Mouse (Mus musculus): ENCODE measurements around the gene Tbc1d1. TPM values are rescaled to one million over a fixed set of nuclear protein-coding genes. Genes with fewer than 3 reads are reported as not detected.

Tbc1d1 gene
- total and polyA plus RNA-seq, 3 experiments, result 26.0 to 38.6 (median 31.9) TPM

DNA sequence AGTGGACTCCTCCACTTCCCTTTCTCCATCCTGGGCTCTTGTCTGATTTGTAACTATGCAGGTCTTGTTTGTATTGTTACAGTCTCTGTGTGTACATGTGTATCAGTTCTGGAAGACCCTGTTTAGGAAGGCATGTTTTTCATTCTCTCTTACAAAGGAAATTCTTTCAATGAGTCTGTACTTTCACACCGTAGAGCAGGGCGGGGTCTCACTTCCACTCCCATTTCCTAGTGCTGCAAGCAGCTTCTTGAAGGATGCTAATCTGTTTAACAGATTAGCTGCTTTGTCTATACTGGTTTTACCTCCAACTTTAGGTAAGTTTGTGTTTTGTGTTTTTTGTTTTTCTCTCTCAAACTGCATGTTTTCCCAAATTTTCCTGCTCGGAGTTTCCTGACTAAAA lies 230.9 kb downstream of the Tbc1d1 start:
- no peak for DNase-seq (ENCODE audit: extremely low read depth)
- H3K79me2 ChIP-seq (replicated peaks; ENCODE audit: control insufficient read depth, extremely low read depth, insufficient read depth, poor library complexity, severe bottlenecking), result no peaks in the 10 kb centered on the region
- H3K27me3 ChIP-seq (replicated peaks), result no peaks in the 10 kb centered on the region
- H3K4me1 ChIP-seq (ENCODE audit: control insufficient read depth in 1 of 2, insufficient read depth in 2 of 2), result peaks cover 0 to 32% of the 10 kb centered on the region in 2 experiments; a peak in 3 of 4 replicates
- H3K9ac ChIP-seq (ENCODE audit: insufficient read depth, low read depth), result no peak overlapping the region
- dilution Hi-C loops (cut with MboI; ENCODE audit: extremely low pct_ligation_motif_present, extremely low pct_unique_long_range_greater_than_20kb, low sequenced_read_pairs), result no loop called here
- no peaks in the 10 kb centered on the region for H3K9me3 ChIP-seq (replicated peaks; ENCODE audit: low read length)
- H3K4me3 ChIP-seq (replicated peaks in 1 of 3; ENCODE audit: low read depth in 2 of 3, low read length in 2 of 3, poor library complexity in 1 of 3), result no peak overlapping the region
- no peak overlapping the region for H3K4me2 ChIP-seq (ENCODE audit: insufficient read depth, low read depth, poor library complexity, severe bottlenecking)
- in situ Hi-C loops (cut with MboI; ENCODE audit: low pct_ligation_motif_present, low pct_unique_long_range_greater_than_20kb, low sequenced_read_pairs), result loop anchor here (5.0 to 10.0 kb wide), 2 partner anchors 108 to 425 kb away; no protein-coding TSS in a partner anchor
- H3K36me3 ChIP-seq (replicated peaks in 1 of 2; ENCODE audit: control insufficient read depth in 1 of 2, insufficient read depth in 1 of 2, low read length in 1 of 2), result no peaks in the 10 kb centered on the region
- no peak overlapping the region for H3K27ac ChIP-seq (ENCODE audit: insufficient read depth, low read depth)
- no peak for TF ChIP-seq PAX5 (IDR thresholded peaks at IDR 0.05; ENCODE audit: low read length)
- no peak for TF ChIP-seq EP300 (IDR thresholded peaks at IDR 0.05; ENCODE audit: low read length)
- TF ChIP-seq CTCF (conservative IDR thresholded peaks at IDR 0.05 in 1 of 2, IDR thresholded peaks at IDR 0.05 in 1 of 2; ENCODE audit: low read depth in 2 of 2, low read length in 2 of 2), result no peak
- TF ChIP-seq JUND (conservative IDR thresholded peaks at IDR 0.05; ENCODE audit: low read depth, low read length), result no peak

DNA sequence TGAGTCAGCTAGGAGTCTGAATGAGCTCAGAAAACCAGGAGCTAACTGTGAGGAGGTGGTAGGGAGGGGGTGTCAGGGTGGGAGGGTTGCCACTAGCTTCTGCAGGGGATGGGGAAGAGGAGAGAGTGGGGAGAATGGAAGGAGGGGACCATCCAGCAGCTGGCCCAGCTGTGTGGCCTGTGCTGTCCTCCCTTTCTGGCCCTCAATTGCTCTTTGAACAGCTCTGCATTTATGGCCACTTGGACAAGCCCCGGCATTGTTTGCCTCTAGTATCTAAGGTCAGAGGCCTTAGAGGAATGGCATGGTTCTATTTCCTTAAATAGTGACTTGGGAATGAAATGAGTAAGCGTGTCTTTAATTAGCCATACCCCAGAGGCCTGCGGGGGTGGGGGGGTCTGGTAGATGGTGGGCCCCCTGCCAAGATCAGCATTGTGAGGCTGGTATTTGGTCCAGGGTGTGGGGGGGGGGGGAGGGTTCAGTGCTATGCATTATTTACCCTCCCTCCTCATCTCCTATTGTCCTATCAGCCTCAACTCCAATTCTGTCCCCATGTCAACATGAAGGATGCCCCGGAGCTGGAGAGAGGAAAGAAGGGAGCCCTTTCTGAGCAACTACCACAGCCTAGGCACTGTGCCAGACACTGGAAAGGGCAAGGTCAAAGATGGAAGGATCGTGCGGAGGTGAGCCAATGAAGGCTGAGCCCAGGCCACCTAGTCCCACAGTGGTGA lies 233.3 kb downstream of the Tbc1d1 start:
- H3K27ac ChIP-seq (ENCODE audit: insufficient read depth, low read depth), result no peak overlapping the region
- in situ Hi-C loops (cut with MboI; ENCODE audit: low pct_ligation_motif_present, low pct_unique_long_range_greater_than_20kb, low sequenced_read_pairs) (loop anchor here (5.0 to 10.0 kb wide), 2 partner anchors 105 to 423 kb away; no protein-coding TSS in a partner anchor), dilution Hi-C loops (cut with MboI; ENCODE audit: extremely low pct_ligation_motif_present, extremely low pct_unique_long_range_greater_than_20kb, low sequenced_read_pairs) (no loop called here)
- no peaks in the 10 kb centered on the region for H3K27me3 ChIP-seq (replicated peaks)
- H3K4me2 ChIP-seq (ENCODE audit: insufficient read depth, low read depth, poor library complexity, severe bottlenecking), result no peak overlapping the region
- H3K79me2 ChIP-seq (replicated peaks; ENCODE audit: control insufficient read depth, extremely low read depth, insufficient read depth, poor library complexity, severe bottlenecking), result no peaks in the 10 kb centered on the region
- no peak overlapping the region for H3K9ac ChIP-seq (ENCODE audit: insufficient read depth, low read depth)
- peaks cover 0 to 43% of the 10 kb centered on the region in 2 experiments; a peak in 3 of 4 replicates for H3K4me1 ChIP-seq (ENCODE audit: control insufficient read depth in 1 of 2, insufficient read depth in 2 of 2)
- H3K36me3 ChIP-seq (replicated peaks in 1 of 2; ENCODE audit: control insufficient read depth in 1 of 2, insufficient read depth in 1 of 2, low read length in 1 of 2), result no peaks in the 10 kb centered on the region
- H3K4me3 ChIP-seq (replicated peaks in 1 of 3; ENCODE audit: low read depth in 2 of 3, low read length in 2 of 3, poor library complexity in 1 of 3), result no peak overlapping the region
- TF ChIP-seq MEF2A (IDR thresholded peaks at IDR 0.05; ENCODE audit: borderline replicate concordance, low read depth, low read length) (peak; percentile 60; the same call in 1 of the 2 replicates), POLR2A (IDR thresholded peaks at IDR 0.05; ENCODE audit: low read depth, low read length) (no peak), UBTF (IDR thresholded peaks at IDR 0.05; ENCODE audit: low read depth, low read length) (no peak), MAX (IDR thresholded peaks at IDR 0.05; ENCODE audit: low read length) (no peak), POLR2AphosphoS2 (IDR thresholded peaks at IDR 0.05; ENCODE audit: low read depth, low read length) (no peak), JUN (IDR thresholded peaks at IDR 0.05; ENCODE audit: insufficient read depth, low read depth, low read length) (no peak), MAFK (IDR thresholded peaks at IDR 0.05; ENCODE audit: insufficient replicate concordance, low read length) (no peak)
- DNase-seq (ENCODE audit: extremely low read depth), result no peak
- H3K9me3 ChIP-seq (replicated peaks; ENCODE audit: low read length), result no peaks in the 10 kb centered on the region

DNA sequence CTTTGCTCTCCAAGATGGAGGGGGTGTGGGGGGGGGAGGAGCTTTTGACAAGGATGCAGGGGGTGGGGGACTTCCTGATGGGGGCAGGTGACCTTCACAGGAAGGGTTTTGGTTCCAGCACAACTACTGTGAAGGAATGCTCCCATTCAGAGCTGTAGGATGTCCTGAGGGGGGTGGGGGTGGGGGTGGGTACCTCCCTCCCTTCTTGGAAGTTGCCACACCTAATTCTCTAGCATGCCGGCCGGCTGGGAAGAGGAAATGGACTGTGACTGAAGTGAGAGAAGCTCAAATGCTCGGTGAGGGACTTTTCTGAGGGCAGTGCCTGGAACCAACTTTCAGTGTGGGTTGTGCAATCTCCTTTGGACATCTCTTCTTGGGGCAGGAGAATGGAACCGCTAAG lies 235.2 kb downstream of the Tbc1d1 start:
- Histone ChIP-seq H3K4me1 (ENCODE audit: control insufficient read depth in 1 of 2, insufficient read depth in 2 of 2) (peaks cover 0 to 43% of the 10 kb centered on the region in 2 experiments; a peak in 3 of 4 replicates), H3K36me3 (replicated peaks in 1 of 2; ENCODE audit: control insufficient read depth in 1 of 2, insufficient read depth in 1 of 2, low read length in 1 of 2) (no peaks in the 10 kb centered on the region), H3K9ac (ENCODE audit: insufficient read depth, low read depth) (no peak overlapping the region), H3K27ac (ENCODE audit: insufficient read depth, low read depth) (no peak overlapping the region), H3K27me3 (replicated peaks) (no peaks in the 10 kb centered on the region), H3K9me3 (replicated peaks; ENCODE audit: low read length) (no peaks in the 10 kb centered on the region), H3K79me2 (replicated peaks; ENCODE audit: control insufficient read depth, extremely low read depth, insufficient read depth, poor library complexity, severe bottlenecking) (no peaks in the 10 kb centered on the region), H3K4me2 (ENCODE audit: insufficient read depth, low read depth, poor library complexity, severe bottlenecking) (no peak overlapping the region), H3K4me3 (replicated peaks in 1 of 3; ENCODE audit: low read depth in 2 of 3, low read length in 2 of 3, poor library complexity in 1 of 3) (no peak overlapping the region)
- dilution Hi-C loops (cut with MboI; ENCODE audit: extremely low pct_ligation_motif_present, extremely low pct_unique_long_range_greater_than_20kb, low sequenced_read_pairs) (no loop called here), in situ Hi-C loops (cut with MboI; ENCODE audit: low pct_ligation_motif_present, low pct_unique_long_range_greater_than_20kb, low sequenced_read_pairs) (no loop called here)
- TF ChIP-seq SMC3 (IDR thresholded peaks at IDR 0.05; ENCODE audit: low read depth, low read length), result no peak
- no peak for TF ChIP-seq CHD2 (IDR thresholded peaks at IDR 0.05; ENCODE audit: low read length)
- no peak for TF ChIP-seq MAFK (IDR thresholded peaks at IDR 0.05; ENCODE audit: insufficient replicate concordance, low read length)
- DNase-seq (ENCODE audit: extremely low read depth), result no peak
